Mouse (Mus musculus): ENCODE results near the gene Pigg.

The Pigg gene

DNA sequence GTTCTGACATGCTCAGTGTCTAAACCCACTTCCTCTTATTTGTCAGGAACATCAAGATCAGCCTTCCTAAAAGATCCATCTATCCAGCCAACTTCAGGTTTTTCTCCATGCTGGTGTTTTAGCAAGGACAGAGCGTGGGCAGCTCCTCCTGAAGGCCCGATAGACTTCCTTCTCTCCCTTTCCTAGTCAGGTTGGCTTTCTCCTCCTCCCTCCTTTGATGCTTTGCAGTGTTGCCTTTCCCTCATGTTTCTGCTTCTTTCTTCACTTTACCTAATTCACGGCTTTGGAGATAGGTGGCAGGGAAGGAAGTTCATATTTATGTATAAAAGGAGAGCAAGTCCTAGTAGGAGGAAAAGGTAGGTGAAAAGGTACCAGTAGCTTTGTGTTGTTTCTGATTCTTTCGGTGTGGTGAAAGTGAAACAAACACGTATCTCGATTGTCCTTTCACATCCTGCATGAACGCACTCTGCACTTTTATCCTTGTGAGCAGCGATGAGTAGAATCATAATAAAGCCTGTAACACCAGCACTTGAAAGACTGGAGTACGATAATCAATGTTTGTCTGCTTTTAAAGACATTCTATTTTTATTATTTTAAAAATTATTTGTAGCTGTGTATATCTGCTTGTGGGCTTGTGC lies 37.2 kb downstream of the Pigg start:
- intact Hi-C loops (cut with DNase I), result no loop called here

GRCm38 (mm10) chr5:108354056-108354455 lies 41.6 kb downstream of the Pigg start:
- intact Hi-C loops (cut with DNase I), result no loop called here

DNA sequence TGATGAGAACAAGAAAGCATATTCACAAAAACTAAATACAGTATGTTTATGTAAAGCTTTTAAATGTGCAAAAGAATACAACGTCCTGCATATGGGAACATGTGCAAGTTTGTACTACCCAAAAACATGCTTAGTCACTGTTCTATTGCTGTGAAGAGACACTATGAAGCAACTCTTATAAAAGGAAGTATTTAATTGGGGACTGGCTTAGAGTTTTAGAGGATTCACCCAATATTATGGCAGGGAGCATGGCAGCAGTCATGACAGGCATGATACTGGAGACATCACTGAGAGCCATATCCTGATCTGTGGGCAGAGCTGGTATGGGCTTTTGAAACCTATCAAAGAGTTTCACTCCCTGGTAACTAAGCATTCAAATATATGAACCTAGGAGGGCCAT lies 45.5 kb downstream of the Pigg start:
- intact Hi-C loops (cut with DNase I), result no loop called here

DNA sequence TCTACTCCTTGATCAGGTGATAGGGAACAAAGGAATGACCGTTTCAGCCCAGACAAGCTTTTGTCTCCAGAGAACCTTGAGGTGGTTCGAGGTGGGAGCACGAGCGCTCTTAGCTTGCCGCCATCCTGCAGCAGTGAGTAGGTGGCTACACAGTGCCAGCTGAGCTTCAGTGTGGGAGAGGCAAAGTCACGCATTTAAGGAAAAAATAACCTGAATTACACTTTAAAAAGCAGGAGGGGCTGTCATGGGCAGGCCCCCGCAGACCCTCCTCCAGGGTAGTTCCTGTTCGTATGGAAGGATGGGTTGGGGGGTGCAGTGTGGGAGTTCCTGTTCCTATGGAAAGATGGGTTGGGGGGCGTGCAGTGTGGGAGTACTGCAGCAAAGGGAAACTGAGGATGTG lies 47.1 kb downstream of the Pigg start:
- intact Hi-C loops (cut with DNase I), result no loop called here

GRCm38 (mm10) chr5:108360211-108360610 lies 47.8 kb downstream of the Pigg start:
- intact Hi-C loops (cut with DNase I), result no loop called here

- intact Hi-C loops (cut with DNase I), result no loop called here
Measured at GRCm38 (mm10) chr5:108362330-108362729, 49.9 kb downstream of the Pigg start.

GRCm38 (mm10) chr5:108366328-108366983 lies 54.0 kb downstream of the Pigg start:
- intact Hi-C loops (cut with DNase I), result no loop called here

DNA sequence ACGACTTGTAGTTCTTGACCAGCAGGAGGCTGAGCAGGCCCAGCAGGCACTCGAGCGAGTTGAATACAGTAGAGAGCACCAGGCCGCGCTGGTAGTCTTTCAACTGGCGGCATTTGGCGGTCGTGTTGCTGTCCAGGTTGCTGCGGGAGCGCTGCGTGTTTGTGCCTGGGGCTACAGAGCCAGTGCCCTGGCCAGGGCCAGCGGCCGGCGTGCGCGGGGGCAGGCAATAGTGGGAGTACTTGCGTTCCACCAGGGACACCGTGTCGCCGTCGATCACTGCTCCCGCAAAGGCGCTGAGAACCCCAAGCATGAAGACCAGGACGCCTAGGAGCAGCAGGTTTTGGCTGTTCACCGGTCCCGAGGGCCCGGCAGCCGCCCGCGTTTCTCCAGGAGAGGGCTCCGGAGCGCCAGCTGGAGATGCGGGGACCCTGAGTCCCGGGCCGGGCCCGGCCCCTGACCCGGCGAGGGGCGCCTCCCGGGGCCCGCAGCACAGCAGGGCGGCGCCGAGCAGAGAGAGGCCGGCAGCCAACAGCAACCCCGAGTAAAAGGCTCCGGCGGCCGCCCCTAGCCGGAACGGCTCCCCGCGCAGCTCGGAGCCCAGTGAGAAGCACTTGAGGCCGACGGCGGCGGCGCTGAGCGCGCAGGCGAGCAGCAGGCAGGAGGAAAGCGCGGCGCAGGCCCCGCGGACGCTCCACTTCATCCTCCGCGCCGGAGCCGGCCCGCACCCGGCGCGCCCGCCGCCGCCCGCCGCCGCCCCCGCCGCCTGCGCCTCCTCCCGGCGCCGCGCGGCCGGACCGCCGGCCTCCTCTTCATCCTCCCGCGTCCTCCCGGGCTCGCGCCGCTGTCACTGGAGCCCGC lies 54.8 kb downstream of the Pigg start:
- intact Hi-C loops (cut with DNase I), result no loop called here

- intact Hi-C loops (cut with DNase I), result no loop called here
Measured at GRCm38 (mm10) chr5:108367871-108368332, 55.5 kb downstream of the Pigg start, which contains the start of gene Gm42517. Gm42517 (minus strand) TSS chr5:108367922.

- intact Hi-C loops (cut with DNase I), result no loop called here
Measured at GRCm38 (mm10) chr5:108368446-108368845, 56.0 kb downstream of the Pigg start.

DNA sequence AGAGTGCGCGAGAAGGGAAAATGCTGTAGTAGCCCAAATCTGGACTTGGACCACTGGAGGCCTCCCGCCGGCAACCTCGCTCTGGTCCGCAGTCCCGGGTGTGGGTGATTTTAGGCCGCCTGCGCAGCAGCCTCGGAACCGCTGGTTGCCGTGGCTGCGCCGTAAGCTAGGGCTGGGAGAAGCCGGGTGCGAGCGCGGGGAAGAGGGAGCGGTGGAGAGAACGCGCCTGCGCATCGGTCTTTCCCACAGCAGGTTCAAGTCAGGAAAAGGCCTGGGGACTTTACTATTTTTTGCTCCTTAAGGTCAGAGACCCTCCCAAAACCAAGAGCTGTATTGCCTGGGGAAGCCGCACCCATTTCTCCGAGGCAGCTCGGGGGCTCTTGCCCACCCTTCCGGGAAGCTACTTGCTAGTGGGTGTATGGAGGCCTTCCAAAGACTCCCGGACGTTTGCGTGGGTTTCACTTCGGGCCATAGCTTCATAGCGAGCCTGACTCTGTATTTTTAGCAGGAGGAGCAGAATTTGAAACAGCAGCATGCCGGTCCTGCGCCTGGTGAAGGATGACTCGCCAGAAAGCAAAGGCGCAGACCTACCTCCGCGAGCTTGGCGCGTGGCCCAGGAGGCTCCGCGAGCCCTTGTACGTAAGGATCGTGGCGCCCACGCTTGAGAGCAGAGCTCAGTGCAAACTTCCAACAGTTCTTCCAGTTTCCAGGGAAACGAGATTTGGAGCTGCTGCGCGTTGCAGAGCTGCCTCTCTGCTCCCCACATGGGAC lies 56.6 kb downstream of the Pigg start:
- intact Hi-C loops (cut with DNase I), result no loop called here

- intact Hi-C loops (cut with DNase I), result no loop called here
Measured at GRCm38 (mm10) chr5:108369964-108370363, 57.6 kb downstream of the Pigg start.

GRCm38 (mm10) chr5:108374079-108374478 lies 61.7 kb downstream of the Pigg start:
- intact Hi-C loops (cut with DNase I), result no loop called here

DNA sequence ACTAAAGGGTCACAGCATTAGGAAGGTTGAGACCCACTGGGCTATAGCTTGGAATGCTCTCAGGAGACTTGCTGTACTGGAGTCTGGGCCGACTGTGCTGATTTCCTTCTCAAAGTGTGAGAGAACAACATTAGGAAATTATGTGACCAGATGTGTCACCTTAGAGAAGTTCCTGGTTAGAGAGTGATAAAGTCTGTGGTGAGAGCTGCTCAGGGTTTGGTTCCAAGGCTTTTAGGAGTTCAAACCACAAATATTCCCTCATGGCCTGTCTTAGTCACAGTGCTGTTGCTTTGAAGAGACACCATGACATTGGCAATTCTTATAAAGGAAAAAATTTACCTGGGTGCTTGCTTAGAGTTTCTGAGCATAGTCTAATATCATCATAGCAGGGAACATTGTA lies 63.6 kb downstream of the Pigg start:
- intact Hi-C loops (cut with DNase I), result no loop called here

DNA sequence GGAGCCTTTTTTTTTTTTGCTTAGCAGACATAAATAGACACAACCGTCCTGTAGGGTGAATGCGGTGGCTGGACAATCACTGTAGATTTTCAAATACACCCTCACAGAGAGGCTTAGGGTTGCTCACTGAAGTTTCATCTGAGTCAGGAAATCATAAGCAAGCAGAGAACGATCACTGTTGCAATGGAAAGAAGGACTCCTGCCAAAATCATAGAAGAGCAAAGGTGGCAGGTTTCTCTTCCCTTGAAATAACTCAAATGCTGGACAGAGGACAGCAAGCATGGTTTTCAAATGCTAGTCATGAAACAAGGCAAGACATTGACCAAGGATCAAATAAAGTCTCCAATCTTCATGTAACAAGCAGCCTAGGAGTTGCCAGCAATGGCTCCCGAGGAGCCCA lies 65.9 kb downstream of the Pigg start:
- intact Hi-C loops (cut with DNase I), result no loop called here

- intact Hi-C loops (cut with DNase I), result no loop called here
Measured at GRCm38 (mm10) chr5:108385632-108386031, 73.2 kb downstream of the Pigg start.

DNA sequence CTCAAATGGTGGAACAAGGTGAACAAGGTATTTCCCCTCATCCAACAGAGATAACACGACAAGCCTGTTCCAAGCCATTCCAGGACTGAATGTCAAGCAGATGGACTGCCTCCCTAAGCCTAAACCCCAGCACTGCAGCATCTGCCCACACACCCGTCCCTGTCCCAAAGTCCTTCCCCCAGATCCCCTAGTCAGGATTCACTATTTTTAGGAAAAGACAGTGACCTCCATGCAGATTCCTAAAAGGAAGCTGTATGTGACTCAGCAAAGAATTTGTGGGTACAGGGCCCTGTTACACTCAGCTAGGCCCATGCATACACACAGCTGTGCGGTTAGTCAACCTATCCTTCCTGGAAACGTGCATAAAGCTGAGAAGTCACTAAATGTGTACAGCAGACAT lies 74.0 kb downstream of the Pigg start:
- intact Hi-C loops (cut with DNase I), result no loop called here

- intact Hi-C loops (cut with DNase I), result no loop called here
Measured at GRCm38 (mm10) chr5:108388201-108388600, 75.8 kb downstream of the Pigg start, which contains the start of gene Pde6b. Pde6b (plus strand) TSS chr5:108388391.

- intact Hi-C loops (cut with DNase I), result no loop called here
Measured at GRCm38 (mm10) chr5:108389744-108390143, 77.3 kb downstream of the Pigg start.

Measured in adrenal gland (tissue).